Comparison of ENCODE assay signal across 12 mouse cellular contexts in the genomic region with DNA sequence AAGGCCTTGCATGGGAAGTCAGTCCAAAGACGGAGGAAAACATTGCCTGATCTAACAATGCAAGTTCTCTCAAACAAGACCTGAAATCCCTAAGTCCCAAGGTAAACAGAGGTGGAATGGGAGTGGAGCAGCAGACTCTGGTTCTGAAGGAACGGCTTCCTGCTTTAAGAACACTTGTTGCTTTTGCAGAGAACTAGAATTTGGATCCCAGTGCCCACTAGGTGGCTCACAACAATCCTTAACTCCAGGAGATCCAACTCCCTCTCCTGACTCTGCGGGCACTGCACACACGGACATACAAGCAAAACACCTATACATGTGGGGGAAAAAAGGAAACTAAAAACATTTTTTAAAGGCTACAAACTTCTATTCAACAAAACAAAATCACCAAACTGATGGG. TPM values are rescaled to one million over a fixed set of nuclear protein-coding genes. Genes with fewer than 3 reads are reported as not detected.
A peak's percentile ranks its signal among the peaks of the same experiment; 100 is the strongest.
DNase-seq lines count a peak whose midpoint lies in the region; ATAC-seq and TF ChIP-seq lines count a peak whose summit lies in the region.
"Had no signal": no experiment of that assay in that cellular context is flagged by ENCODE, and none has a peak within 500 bp of the region (broad histone marks: within the 10 kb centered on the region; RNA-seq: fewer than 3 reads in every experiment).

No protein-coding gene starts in this region.

- no peak overlapping the region for H3K27ac ChIP-seq in cerebellum, adult 2 months (ENCODE audit: insufficient read depth, low read length)
- no peak overlapping the region for H3K27ac ChIP-seq in kidney, postnatal 0 days
- no peak overlapping the region for H3K27ac ChIP-seq in kidney, embryonic 16.5 days (ENCODE audit: low read length)
- H3K27ac ChIP-seq: midbrain, embryonic 13.5 days had no signal

- H3K4me2 ChIP-seq in kidney, postnatal 0 days (ENCODE audit: low read length), result no peak overlapping the region
- no peak overlapping the region for H3K4me2 ChIP-seq in kidney, embryonic 16.5 days (replicated peaks; ENCODE audit: low read depth, low read length)
- H3K4me2 ChIP-seq: liver, embryonic 11.5 days; midbrain, embryonic 13.5 days had no signal

- H3K36me3 ChIP-seq in kidney, postnatal 0 days (ENCODE audit: insufficient read depth, low read length), result no peaks in the 10 kb centered on the region
- H3K36me3 ChIP-seq in kidney, embryonic 16.5 days (ENCODE audit: insufficient read depth, low read length), result no peaks in the 10 kb centered on the region
- H3K36me3 ChIP-seq: midbrain, embryonic 13.5 days had no signal

- no peak overlapping the region for H3K9ac ChIP-seq in kidney, postnatal 0 days (ENCODE audit: low read depth, low read length)
- H3K9ac ChIP-seq in kidney, embryonic 16.5 days (replicated peaks; ENCODE audit: low read length), result no peak overlapping the region
- H3K9ac ChIP-seq: midbrain, embryonic 13.5 days had no signal

- no peak for DNase-seq in cerebellum, adult 2 months
- no peak for DNase-seq in cerebellum, adult 18-20 months
- DNase-seq in kidney, postnatal 0 days (ENCODE audit: low spot score), result peak; percentile 26
- peak; percentile 51 for DNase-seq in 3T3-L1 (ENCODE audit: low read depth, low spot score)
- peak; percentile 33 for DNase-seq in brain, embryonic 14.5 days (ENCODE audit: low read depth)
- no peak for DNase-seq in spleen, adult 12 weeks (ENCODE audit: low spot score)
- no peak for DNase-seq in natural killer cell, adult 2 months (ENCODE audit: low spot score in 2 of 2)
- DNase-seq: B cell, adult 2 months; gastrocnemius, postnatal 36 days had no signal

- no peak overlapping the region for H3K4me3 ChIP-seq in cerebellum, adult 2 months (replicated peaks; ENCODE audit: insufficient read depth, low read depth, low read length)
- H3K4me3 ChIP-seq in kidney, postnatal 0 days (replicated peaks; ENCODE audit: low read depth, low read length), result no peak overlapping the region
- no peak overlapping the region for H3K4me3 ChIP-seq in kidney, embryonic 16.5 days (ENCODE audit: low read length)
- H3K4me3 ChIP-seq: midbrain, embryonic 13.5 days had no signal

- no peak for TF ChIP-seq POLR2A in cerebellum, adult 2 months (IDR thresholded peaks at IDR 0.05; ENCODE audit: borderline replicate concordance, insufficient read depth, low read length)
- no peak for TF ChIP-seq POLR2A in brain, embryonic 14.5 days (IDR thresholded peaks at IDR 0.05; ENCODE audit: borderline replicate concordance, extremely low read depth, insufficient read depth, insufficient read length, poor library complexity, severe bottlenecking)

- no peaks in the 10 kb centered on the region for H3K9me3 ChIP-seq in kidney, postnatal 0 days (replicated peaks; ENCODE audit: low read length)
- no peaks in the 10 kb centered on the region for H3K9me3 ChIP-seq in kidney, embryonic 16.5 days (ENCODE audit: low read length)
- H3K9me3 ChIP-seq: midbrain, embryonic 13.5 days had no signal

- 50% methylated on average over 4 of the region's 4 CpGs for WGBS in cerebellum, adult 2 months
- 31% methylated on average over 4 of the region's 4 CpGs for WGBS in kidney, postnatal 0 days
- 33% methylated on average over 4 of the region's 4 CpGs for WGBS in kidney, embryonic 16.5 days

- no peak for ATAC-seq in kidney, postnatal 0 days (replicated peaks; ENCODE audit: low FRiP score, low read depth)
- no peak for ATAC-seq in kidney, embryonic 16.5 days (ENCODE audit: low FRiP score, low TSS enrichment)
- ATAC-seq: midbrain, embryonic 13.5 days had no signal

- no peaks in the 10 kb centered on the region for H3K4me1 ChIP-seq in cerebellum, adult 2 months (ENCODE audit: control insufficient read depth, insufficient read depth, low read length)
- H3K4me1 ChIP-seq in kidney, postnatal 0 days (replicated peaks; ENCODE audit: insufficient read depth, low read length), result 0 out of 2 replicates have a peak, but pooled peaks cover 3% of the 10 kb centered on the region
- H3K4me1 ChIP-seq in kidney, embryonic 16.5 days (ENCODE audit: insufficient read depth, low read length), result peaks cover 2% of the 10 kb centered on the region; the same call in 1 of the 2 replicates

- H3K27me3 ChIP-seq in cerebellum, adult 2 months (ENCODE audit: control insufficient read depth, insufficient read depth, low read length), result no peaks in the 10 kb centered on the region
- no peaks in the 10 kb centered on the region for H3K27me3 ChIP-seq in kidney, postnatal 0 days (ENCODE audit: insufficient read depth, low read length)
- H3K27me3 ChIP-seq in kidney, embryonic 16.5 days (ENCODE audit: insufficient read depth, low read length), result no peaks in the 10 kb centered on the region
- H3K27me3 ChIP-seq: midbrain, embryonic 13.5 days had no signal

- peak; percentile 9; the same call in 1 of the 2 replicates for TF ChIP-seq CTCF in cerebellum, adult 2 months (IDR thresholded peaks at IDR 0.05; ENCODE audit: borderline replicate concordance, insufficient read depth, low read depth, low read length)
- TF ChIP-seq CTCF in kidney, postnatal 0 days (IDR thresholded peaks at IDR 0.05; ENCODE audit: low read depth), result peak; percentile 56
- peak; percentile 29; the same call in 1 of the 2 replicates for TF ChIP-seq CTCF in brain, embryonic 14.5 days (IDR thresholded peaks at IDR 0.05; ENCODE audit: borderline replicate concordance, extremely low read depth, insufficient read depth, insufficient read length)

RNA-seq across cellular contexts. Expression of gene Svs1, which starts 16.7 kb away (rescaled TPM):
- not detected in 2 replicates for polyA plus RNA-seq in cerebellum, adult 2 months (2012; rRNA removed)
- not detected in 2 replicates for polyA plus RNA-seq in kidney, postnatal 0 days (2015; fragmentation: Nextera tagmentation; extraction: Ambion mirVana)
- not detected in 2 replicates for polyA plus RNA-seq in kidney, embryonic 16.5 days (2015; fragmentation: Nextera tagmentation; extraction: Ambion mirVana)
- not detected in 2 replicates for polyA plus RNA-seq in brain, embryonic 14.5 days (2012; rRNA removed)
- polyA plus RNA-seq: liver, embryonic 11.5 days; midbrain, embryonic 13.5 days had no signal

RNA-seq across cellular contexts. Expression of gene Doxl2, which starts 28.6 kb away (rescaled TPM):
- not detected in 2 replicates for polyA plus RNA-seq in cerebellum, adult 2 months (2012; rRNA removed)
- polyA plus RNA-seq in kidney, postnatal 0 days (2015; fragmentation: Nextera tagmentation; extraction: Ambion mirVana), result not detected in 2 replicates
- not detected in 2 replicates for polyA plus RNA-seq in kidney, embryonic 16.5 days (2015; fragmentation: Nextera tagmentation; extraction: Ambion mirVana)
- not detected in 2 replicates for polyA plus RNA-seq in brain, embryonic 14.5 days (2012; rRNA removed)
- polyA plus RNA-seq: liver, embryonic 11.5 days; midbrain, embryonic 13.5 days had no signal

RNA-seq across cellular contexts. Expression of gene Gpnmb, which starts 33.0 kb away (rescaled TPM):
- 2.2 and 2.8 TPM in 2 replicates for polyA plus RNA-seq in cerebellum, adult 2 months (2012; rRNA removed)
- polyA plus RNA-seq in kidney, postnatal 0 days (2015; fragmentation: Nextera tagmentation; extraction: Ambion mirVana), result 0.36 and 0.47 TPM in 2 replicates
- 0.26 and 0.39 TPM in 2 replicates for polyA plus RNA-seq in kidney, embryonic 16.5 days (2015; fragmentation: Nextera tagmentation; extraction: Ambion mirVana)
- 0.44 and 1.3 TPM in 2 replicates for polyA plus RNA-seq in brain, embryonic 14.5 days (2012; rRNA removed)

Comparison
In these comparisons a context has a peak if more than half of its experiments do, and no peak if none do; other contexts are left out.
1. DNase-seq: peak in kidney, postnatal 0 days (single experiment), 3T3-L1 (single experiment) and brain, embryonic 14.5 days (single experiment); none in cerebellum, adult 2 months (0 of 2), cerebellum, adult 18-20 months (0 of 2), spleen, adult 12 weeks (single experiment) and natural killer cell, adult 2 months (0 of 2).
2. Peak in every context shown above with its lines, with median percentiles within 50 percentile points of each other: CTCF ChIP-seq.